Mouse (Mus musculus) gastrocnemius, adult 2 months (tissue): ENCODE measurements at regions not wholly inside any gene's neighbourhood (a gene's known extent, or its start where the extent isn't known, plus 50 kb on each side); places are given as distances from the start of the nearest gene placed in this dataset.

Source experiments
- DNase-seq: peaks from one replicate; pipeline ENCODE4 v3.0.0; 2022
- H3K27ac ChIP-seq: fragments of 200-600 bp; 2 replicates; pipeline ENCODE4 v1.8.1; 2022; ENCODE audit warnings: mild to moderate bottlenecking
- H3K4me3 ChIP-seq: fragments of 200-600 bp; 2 replicates; pipeline ENCODE4 v1.8.1; 2022; ENCODE audit warnings: mild to moderate bottlenecking, moderate library complexity
- CTCF ChIP-seq: fragments of 200-600 bp; IDR thresholded peaks from 2 replicates; pipeline ENCODE4 v1.8.1; 2022; ENCODE audit warnings: antibody characterized with exemption, mild to moderate bottlenecking, moderate library complexity
- intact Hi-C: fragments of 180-260 bp; cut with DNase I; formaldehyde crosslinking; loops from one replicate; pipeline ENCODE4 v1.15.1; 2025

DNA sequence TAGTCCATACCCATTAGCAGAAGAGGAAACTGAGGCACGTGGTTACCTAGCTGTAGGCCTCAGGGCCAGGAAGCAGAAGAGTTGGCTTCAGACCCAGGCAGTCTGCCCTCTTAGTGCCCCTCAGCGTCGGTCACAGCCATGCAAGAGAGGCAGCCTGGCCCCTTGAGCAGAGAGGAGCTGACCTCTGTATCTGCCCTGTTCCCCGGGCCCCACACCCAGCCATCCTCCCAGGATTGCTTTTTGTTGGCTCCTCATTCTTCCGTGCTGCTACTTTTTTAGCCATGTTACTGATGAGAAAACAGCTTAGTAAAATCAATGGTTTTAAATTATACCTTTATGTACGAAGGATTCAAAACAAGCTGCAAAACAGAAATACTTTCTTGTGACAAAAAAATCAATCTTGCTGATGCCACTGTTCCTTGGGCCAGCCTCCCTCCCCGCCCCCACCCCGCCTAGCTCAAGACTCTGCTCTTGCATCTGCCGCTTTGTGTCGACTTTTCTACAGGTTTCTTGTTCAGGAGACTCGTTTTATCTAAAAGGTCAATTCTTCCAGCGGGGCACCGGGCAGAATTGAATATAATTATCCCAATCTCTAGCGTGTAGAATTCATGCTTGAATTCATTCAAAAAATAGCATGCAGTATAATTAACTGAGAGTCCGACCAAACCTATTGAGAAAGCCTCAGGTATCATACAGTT lies 70.8 kb downstream of the Sall1 start:
- DNase-seq: no peak
- Histone ChIP-seq H3K4me3 (no peak overlapping the region), H3K27ac (no peak overlapping the region)
- TF ChIP-seq CTCF: no peak
- intact Hi-C loops: no loop called here

DNA sequence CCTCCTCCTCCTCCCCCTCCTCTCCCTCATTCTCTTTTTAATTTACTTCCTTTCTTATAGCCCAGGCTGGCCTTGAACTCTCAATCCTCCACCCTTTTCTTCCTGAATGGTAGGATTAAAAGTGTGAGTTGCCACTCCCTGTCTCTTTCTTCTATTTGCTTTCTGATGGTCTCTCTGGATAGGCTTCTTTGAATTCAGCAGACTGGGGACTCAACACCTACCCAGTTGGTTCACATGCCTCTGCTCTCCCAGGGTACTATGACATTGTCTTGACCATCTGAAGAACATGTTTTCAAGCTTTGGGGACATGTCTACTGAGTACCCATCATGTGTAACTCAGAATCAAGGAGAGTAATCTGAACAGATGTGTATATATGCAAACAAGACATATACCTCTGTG lies 85.1 kb downstream of the Sall1 start:
- Histone ChIP-seq H3K27ac (no peak overlapping the region), H3K4me3 (no peak overlapping the region)
- intact Hi-C loops: no loop called here
- TF ChIP-seq CTCF: no peak
- no peak for DNase-seq

DNA sequence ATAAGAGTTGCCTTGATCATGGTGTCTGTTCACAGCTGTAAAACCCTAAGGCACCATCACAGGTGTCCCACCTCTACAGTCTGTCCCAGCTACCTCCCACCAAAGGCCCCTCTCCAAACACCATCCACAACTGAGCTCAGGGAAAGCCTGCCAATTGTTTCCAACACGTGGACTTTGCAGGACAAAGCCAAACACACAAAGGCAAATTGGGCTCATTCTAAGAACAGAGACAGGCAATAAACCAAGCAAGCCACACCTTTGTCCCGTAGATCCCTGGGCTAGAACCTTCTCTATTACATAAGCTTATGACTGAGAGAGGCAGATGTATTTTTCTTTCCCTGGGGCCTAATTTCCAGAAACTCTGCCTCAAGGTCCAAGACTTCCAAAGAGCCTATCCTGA lies 90.8 kb downstream of the Sall1 start:
- intact Hi-C loops: no loop called here
- no peak for TF ChIP-seq CTCF
- H3K4me3 ChIP-seq: no peak overlapping the region
- H3K27ac ChIP-seq: no peak overlapping the region
- DNase-seq: no peak

DNA sequence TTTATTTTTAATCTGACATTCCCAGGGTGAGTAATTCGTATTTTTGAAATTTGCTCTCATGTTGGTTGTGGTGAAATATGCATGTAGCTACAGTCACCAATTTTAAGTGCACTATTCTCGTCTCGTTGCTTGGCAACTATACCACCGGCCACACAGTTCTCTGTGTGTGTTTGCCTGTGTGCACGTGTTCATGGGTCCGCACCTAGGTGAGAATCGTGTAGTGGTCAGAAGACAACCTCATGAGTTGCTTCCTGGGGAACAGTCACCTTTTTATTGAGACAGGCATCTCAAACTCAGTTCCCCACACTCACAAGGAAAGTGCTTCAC lies 92.2 kb downstream of the Sall1 start:
- DNase-seq: no peak
- TF ChIP-seq CTCF: no peak
- intact Hi-C loops: no loop called here
- Histone ChIP-seq H3K4me3 (no peak overlapping the region), H3K27ac (no peak overlapping the region)

DNA sequence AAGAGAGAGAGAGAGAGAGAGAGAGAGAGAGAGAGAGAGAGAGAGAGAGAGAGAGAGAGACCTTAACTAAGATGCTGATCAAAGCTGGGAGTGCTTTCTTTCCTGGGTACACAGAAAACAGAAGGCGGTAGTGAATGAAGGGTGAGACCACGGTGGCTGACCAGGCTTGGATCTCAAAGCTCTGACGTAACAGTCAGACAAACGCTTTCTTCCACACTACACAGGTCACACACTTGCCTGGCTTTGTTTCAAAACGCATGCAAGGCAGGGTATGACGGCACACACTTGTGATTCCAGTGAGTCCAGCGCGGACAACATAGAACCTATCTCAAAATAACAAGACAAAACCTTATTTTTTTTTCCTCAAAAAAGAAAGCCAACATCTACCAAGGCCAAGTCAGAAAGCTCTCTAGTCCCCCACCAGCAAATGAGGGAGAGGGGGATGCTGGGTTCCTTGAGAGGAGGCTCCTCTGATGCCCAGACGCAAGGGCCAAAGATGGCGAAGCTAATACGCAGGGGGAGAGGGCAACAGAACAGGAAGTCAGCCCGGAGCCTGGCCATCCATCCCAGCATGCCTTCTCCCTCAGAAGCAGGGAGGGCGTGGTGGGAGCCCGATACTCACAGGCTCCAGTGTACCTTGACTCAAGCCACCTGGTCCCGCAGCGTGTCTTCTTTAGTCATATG lies 92.7 kb downstream of the Sall1 start:
- TF ChIP-seq CTCF: no peak
- DNase-seq: no peak
- Histone ChIP-seq H3K4me3 (no peak overlapping the region), H3K27ac (no peak overlapping the region)
- intact Hi-C loops: no loop called here

DNA sequence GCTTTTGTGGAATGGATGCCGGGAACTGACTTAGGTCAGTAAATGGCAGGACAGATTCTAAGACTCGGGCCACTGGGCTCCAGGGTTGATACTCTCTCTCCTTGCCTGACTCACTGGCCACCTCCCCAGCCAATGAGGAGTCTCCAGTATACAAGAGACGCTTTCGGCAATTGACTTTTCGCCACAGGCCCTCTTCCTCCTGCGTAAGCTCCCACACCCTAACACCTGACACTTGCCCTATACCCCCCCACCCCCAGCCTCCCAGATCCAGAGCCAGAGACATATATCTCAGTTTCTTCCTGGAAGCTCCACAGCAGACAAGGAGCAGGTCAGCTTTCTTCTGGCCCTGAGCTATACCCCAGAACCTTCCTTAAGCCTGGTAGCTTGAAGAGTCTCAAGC lies 94.0 kb downstream of the Sall1 start:
- Histone ChIP-seq H3K27ac (no peak overlapping the region), H3K4me3 (no peak overlapping the region)
- TF ChIP-seq CTCF: no peak
- intact Hi-C loops: no loop called here
- no peak for DNase-seq

DNA sequence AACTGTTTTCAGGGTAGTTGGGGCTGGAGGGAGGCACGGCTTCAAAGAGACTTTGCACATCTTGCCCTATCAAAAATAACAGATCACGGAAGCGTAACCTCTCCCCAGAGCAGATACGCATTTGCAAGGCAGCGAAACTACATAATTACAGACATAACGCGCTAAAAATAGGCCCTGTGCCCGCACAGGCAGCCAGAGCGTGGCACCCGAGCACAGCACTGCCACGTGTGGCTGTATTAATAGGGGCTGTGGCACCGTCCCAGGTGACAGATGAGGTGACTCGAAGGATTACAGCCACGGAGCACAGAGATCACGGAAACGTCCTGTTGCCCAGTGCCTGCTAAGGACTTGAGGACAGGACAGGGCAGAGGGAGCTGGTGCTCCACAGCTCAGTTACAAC lies 95.0 kb downstream of the Sall1 start:
- intact Hi-C loops: no loop called here
- DNase-seq: peak; percentile 75

DNA sequence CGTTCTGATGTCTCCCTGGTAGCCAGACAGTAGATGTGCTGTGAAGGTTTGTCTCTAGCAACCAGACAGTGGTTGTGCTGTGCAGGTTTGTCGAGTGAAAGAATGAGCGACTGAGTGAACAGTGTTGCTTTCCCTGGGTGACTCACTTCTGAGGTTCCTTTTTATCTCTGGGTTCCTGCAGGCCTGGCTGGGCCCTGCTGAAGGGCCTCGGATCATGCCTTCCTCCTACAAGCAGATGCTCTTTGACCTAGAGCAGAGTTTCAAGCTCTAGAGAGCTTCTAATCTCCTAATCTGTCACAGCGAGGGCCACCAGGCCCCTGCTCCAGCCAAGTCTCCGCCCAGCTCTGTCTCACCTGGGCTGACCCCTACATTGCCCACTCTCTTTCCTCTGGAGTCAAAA lies 95.6 kb downstream of the Sall1 start:
- TF ChIP-seq CTCF: no peak
- no peak for DNase-seq
- no peak overlapping the region for H3K27ac ChIP-seq
- H3K4me3 ChIP-seq: no peak overlapping the region
- intact Hi-C loops: no loop called here

More for the DNA sequence above, 95.0 kb downstream of the Sall1 start:
- TF ChIP-seq CTCF: no peak
- Histone ChIP-seq H3K27ac (no peak overlapping the region), H3K4me3 (no peak overlapping the region)

DNA sequence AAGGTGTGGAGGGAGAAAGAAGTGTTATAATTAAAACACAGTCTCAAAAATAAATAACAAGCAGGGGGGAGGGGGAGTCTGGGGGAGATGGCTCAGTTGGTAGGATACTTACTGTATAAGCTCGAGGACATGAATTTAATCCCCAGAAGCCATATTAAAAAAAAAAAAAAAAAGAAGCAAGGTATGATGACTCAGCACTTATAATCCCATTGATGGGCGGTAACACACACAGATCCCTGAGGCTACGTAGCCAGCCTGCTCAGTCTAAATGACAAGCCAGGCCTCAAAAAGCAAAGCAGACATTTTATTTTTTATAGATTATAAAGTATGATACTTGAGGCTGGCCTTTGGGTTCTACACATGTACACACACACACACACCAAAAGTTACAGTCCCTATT lies 96.6 kb downstream of the Sall1 start:
- Histone ChIP-seq H3K27ac (no peak overlapping the region), H3K4me3 (no peak overlapping the region)
- DNase-seq: no peak
- no peak for TF ChIP-seq CTCF
- intact Hi-C loops: no loop called here

DNA sequence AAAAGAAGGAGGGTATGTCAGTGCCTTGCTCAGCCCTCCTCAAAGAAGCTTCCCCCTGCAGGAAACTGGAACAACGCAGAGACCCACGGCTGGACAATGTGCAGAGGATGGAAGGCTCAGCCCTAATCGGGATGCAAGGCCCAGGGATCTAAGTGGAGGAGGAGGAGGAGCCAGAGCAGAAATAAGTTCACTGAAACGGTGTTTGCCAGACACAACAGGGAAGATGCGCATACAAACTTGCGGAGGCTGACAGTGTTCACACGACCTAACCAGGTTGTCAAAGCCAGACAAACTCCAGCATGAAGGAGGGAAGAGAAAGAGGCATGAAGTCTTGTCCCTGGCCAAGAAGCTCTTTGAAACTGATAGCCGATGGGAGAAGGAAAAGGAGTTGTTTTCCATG lies 98.3 kb downstream of the Sall1 start:
- Histone ChIP-seq H3K4me3 (no peak overlapping the region), H3K27ac (no peak overlapping the region)
- intact Hi-C loops: no loop called here
- no peak for TF ChIP-seq CTCF
- DNase-seq: no peak

DNA sequence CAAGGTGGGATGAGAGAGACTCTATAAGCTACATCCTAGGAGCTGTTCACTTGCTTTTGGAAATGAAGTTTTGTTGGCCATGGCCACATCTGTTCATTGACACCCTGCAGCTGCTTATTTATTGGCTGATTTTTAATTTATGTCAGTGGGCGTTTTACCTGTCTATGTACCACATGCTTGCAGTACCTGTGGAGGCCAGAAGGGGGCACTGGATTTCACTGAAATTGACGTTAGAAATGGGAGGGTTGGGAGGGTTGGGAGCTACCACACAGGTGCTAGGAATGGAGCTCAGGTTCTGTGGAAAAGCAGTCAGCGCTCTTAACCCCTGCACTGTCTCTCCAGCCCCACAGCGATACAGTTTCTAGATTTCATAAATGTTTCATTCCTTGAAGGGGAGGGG lies 99.9 kb downstream of the Sall1 start:
- Histone ChIP-seq H3K27ac (no peak overlapping the region), H3K4me3 (no peak overlapping the region)
- intact Hi-C loops: no loop called here
- DNase-seq: no peak
- TF ChIP-seq CTCF: peak; percentile 55

DNA sequence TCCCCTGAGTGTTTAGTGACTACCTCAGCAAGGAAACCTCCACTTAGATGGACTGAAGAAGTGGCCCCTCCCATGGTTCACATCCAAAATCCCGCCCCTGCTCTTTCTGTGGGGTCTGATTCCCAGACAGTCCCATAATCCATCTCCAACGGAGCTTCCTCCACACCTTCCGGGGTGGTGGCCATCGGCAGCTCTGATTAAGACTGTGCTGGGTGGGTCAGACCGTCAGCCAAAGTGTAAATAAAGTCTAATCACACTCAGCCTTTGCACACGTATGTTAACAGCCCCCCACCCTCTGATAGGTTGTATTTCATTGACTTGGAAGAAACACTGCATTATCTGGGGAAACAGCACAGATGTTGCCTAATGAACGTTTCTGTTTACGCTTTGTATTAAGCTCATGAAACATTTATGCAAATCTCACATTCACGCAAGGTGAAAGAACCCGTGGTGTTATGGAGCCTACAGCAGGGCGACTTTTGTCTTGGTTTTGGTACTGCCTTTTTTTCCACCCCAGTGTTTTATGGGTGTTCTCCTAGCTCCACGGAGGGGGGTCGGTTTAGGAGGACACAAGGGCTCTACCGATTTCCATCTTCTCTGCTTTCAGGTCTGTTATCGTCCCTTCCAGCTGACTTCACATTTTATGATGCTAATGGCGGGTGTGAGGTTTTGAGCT lies 104.8 kb downstream of the Sall1 start:
- DNase-seq: no peak
- intact Hi-C loops: no loop called here
- Histone ChIP-seq H3K4me3 (no peak overlapping the region), H3K27ac (no peak overlapping the region)
- no peak for TF ChIP-seq CTCF

DNA sequence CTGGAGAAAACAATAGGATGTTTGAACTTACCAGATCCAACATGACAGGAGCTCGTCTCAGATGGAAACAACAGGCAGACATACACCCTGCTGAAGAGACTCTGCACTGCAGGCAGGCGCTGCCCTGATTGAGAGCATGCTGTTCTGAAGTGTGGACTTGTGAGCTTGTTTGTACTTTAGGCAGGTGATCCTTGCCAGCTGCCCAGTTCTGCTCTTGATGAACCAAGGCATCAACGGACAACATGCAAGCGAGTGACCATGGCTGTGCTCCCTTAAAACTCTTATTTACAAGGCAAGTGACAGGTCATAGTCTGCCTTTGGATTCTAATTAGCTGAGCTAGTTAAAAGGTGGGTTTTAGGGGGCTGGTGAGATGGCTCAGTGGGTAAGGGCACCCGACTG lies 109.3 kb downstream of the Sall1 start:
- Histone ChIP-seq H3K27ac (no peak overlapping the region), H3K4me3 (no peak overlapping the region)
- intact Hi-C loops: no loop called here
- no peak for TF ChIP-seq CTCF
- DNase-seq: no peak

DNA sequence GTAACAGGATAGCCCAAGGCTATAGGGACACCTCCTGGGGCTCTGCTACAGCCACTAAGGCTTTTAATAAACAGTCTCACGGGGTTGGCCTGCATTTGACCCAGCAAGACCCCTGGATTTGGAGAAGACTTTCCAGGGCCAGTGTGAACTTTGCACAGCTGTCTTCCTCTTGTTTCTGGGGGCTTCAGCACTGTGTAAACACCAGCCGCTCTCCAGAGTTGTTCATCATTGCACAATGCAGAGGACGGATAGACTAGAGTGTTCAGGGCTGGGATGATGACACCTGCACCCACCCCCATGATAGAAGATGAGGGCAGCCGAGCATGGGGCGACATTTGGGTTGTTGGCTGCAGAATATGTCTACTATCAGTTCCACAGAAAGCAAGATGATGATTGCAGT lies 112.9 kb downstream of the Sall1 start:
- Histone ChIP-seq H3K4me3 (no peak overlapping the region), H3K27ac (no peak overlapping the region)
- no peak for TF ChIP-seq CTCF
- intact Hi-C loops: no loop called here
- no peak for DNase-seq
